Mouse (Mus musculus) adrenal gland, adult 2 months (tissue): ENCODE results near the gene Dedd2. TPM values are rescaled to one million over a fixed set of nuclear protein-coding genes. Genes with fewer than 3 reads are reported as not detected.
"Not testable (repeated sequence)": the region's sequence is repeated elsewhere in the genome, so short reads cannot be mapped to it uniquely, and the experiment has no call there.

Experiments used
- DNase-seq: peaks from one replicate; pipeline ENCODE4 v3.0.0; 2021
- long read RNA-seq: library from polyadenylated mRNA; stranded (forward); transcript quantifications from one replicate; pipeline ENCODE4 v2.0.0, GENCODE M21; 2021
- polyA plus RNA-seq: library from polyadenylated mRNA; depleted of rRNA; stranded (reverse); fragments of >200 nt; gene quantifications from 2 replicates; pipeline ENCODE4 v1.2.3, GENCODE M21; 2012; rRNA removed
- total RNA-seq, 2 experiments: library from RNA; stranded (reverse); gene quantifications; 2 replicates each; pipeline ENCODE4 v1.2.3; 2021

Gene Dedd2
- total RNA-seq (10 to 100 TPM; 15.6 to 17.9 TPM), polyA plus RNA-seq (36.3 and 39.5 TPM in 2 replicates)
- long read RNA-seq, full-length matches to known transcripts: 2 of 14 reads
- long read RNA-seq, partial matches to known transcripts: 0 of 14 reads
- long read RNA-seq, other reads (novel, unspliced or antisense): 12 of 14 reads

DNA sequence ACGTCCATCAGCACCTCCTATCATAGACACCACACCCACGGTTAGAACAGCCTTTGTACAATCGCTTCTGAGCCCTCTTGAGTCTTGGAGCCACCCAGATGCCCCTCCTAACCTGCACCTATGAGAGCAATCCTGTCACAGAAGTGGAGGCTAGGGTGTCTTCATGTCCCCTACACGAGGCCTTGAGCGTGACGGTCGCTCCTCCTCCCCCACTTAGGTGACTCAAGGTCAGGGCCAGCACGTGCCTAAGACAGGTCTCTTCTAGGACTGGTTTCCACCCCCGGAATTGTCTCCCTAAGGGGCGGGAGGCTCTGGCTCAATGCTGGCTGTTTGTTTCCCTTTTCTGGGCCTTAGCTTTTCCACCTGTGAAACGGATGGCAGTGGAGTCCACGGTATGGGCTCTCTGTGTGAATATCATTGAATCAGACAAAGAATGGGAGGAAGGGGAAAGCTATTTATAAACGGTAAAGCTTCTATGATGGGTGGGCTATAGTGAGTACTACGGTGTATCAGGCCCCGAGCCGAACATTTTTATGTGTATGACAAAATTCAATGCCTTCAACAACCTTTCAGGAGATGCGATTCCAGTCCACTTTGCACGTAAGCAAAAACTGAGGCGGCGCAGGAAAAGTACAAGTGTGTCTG, at the start of gene Dedd2:
Gene Dedd2 (minus strand): TSS at position 159 of the 645 bp plus-strand sequence.
- peak; percentile 68 for DNase-seq

DNA sequence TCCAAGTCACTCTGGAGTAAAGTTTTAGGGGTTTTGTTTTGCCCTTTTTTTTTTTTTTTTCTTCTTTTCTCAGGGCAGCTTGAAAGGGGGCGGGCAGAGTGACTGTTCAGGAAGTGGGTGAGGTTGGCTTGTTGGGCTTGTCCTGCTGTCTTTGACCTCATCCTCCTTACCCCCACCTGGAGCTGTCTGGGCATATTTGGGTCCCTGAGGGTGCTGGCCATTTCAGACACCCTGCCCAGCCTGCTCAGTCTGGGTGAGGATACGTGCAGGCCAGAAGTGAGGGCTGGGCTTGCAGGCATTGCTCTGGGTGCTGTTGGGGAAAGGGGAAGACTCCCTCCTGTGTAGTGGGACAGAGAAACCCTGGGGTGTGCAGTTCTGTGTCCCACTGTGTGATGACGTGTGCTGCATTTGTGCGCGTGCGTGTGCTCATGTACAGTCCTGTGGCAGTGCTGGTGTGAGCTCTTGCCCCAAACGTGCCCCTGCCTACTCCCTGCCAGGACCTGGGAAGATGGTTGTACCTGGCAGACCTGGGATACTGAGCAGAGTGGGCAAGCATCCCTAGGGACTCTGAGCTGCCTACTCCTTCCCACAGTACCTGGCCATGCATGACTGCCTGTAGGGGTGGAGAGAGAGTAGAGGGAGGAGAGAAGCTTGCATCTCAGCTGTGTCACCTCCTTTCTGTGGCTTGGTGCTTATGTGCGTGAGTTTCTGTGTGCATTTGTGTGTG, 49.3 kb upstream of the Dedd2 start:
- DNase-seq: peak; percentile 10

- peak; percentile 26 for DNase-seq
Observed at GRCm38 (mm10) chr7:25269029-25269428, 48.6 kb upstream of the Dedd2 start.

- no peak for DNase-seq
Observed at GRCm38 (mm10) chr7:25268588-25268987, 48.2 kb upstream of the Dedd2 start.

DNA sequence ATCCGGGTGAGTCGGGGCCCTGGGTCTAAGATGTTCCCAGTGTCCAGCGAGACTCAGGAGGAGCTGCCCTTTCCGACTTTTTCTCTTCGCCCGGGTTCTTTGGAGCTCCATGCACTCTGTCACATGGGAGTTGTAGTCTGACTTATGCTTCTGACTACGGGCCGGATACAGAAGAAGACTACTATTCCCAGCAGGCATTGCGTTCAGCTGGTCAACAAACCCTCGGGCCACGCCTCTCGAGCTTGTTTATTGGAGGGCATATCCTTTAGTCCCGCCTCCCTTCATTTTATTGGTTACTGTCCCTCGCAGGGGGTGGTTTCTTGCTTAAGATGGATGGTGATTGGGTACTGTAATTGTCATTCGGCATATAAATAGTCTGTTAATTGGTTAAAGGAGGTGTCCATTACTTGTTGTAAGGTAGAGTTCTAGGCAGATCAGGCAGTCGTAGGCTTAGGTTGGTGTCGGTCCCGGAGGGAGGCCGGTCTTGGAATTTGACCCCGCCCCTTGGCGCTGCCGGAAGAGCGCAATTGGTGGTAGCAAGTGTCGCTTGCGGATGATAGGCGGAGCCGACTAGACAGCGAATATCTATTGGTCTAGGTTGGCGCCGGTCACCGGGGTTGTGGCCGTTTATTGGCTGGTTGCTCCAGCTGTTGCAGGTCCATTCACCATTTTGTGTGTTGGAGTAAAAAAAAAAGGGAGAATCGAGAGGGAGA, 47.5 kb upstream of the Dedd2 start:
- peak; percentile 99 for DNase-seq

DNA sequence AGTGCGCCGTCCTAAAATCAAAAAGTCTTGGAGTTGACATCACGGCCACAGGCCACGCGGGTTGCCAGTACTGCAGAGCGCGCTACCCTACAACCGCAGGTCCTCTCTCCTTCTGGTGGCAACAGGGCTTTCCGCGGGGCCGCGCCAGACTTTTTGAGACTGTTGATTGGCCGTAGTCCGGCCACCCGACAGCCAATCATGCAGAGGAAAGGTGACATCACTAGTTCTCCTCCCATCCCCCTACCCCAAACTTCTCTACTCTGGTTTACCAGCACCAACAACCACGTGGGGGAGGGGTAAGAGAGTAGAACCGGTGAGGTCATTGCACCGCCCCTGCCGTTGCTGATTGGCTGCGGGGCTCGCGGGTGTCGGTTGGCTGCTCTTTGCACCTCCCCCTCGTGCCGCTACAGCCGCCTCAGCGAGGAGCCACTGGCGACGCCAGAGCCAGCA, 46.9 kb upstream of the Dedd2 start, which contains the start of gene Cic:
Gene Cic (plus strand): TSS at position 404 of the 450 bp plus-strand sequence.
- DNase-seq: peak; percentile 100

DNA sequence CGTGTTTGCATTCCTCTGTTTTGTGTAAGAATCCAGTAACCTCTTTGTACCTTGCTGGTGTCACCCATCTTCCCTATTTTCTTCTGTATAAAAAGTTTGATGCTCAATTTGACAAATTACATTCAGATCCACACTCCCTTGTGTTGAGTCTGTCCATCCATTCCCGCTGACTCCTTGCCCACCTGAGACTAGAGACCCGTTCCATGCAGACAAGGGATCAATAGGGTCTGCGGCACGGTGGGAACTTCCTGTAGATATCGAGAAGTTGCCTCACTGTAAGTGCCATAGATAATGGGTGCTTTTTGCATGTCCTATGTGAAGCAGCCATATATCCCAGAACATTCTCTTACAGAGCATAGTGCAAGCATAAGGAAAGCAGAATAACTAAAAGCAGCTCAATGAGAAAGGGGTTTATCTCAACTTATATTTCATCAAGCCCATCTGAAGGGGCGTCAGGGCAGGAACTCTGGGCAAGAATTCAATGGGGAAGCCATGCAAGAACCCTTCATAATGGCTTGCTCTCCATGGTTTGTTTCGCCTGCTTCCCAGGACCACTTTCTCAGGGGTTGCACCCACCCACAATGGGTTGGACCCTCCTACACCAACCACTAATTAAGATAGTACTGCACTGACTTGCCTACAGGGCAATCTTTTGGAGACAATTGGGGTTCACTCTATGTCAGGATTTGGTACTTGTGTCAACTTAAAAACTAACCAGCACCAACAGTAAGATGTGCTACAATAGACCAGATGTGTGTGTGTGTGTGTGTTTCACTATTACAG, 46.0 kb upstream of the Dedd2 start:
- no peak for DNase-seq

GRCm38 (mm10) chr7:25265743-25266142, 45.3 kb upstream of the Dedd2 start:
- DNase-seq: not testable (repeated sequence)

DNA sequence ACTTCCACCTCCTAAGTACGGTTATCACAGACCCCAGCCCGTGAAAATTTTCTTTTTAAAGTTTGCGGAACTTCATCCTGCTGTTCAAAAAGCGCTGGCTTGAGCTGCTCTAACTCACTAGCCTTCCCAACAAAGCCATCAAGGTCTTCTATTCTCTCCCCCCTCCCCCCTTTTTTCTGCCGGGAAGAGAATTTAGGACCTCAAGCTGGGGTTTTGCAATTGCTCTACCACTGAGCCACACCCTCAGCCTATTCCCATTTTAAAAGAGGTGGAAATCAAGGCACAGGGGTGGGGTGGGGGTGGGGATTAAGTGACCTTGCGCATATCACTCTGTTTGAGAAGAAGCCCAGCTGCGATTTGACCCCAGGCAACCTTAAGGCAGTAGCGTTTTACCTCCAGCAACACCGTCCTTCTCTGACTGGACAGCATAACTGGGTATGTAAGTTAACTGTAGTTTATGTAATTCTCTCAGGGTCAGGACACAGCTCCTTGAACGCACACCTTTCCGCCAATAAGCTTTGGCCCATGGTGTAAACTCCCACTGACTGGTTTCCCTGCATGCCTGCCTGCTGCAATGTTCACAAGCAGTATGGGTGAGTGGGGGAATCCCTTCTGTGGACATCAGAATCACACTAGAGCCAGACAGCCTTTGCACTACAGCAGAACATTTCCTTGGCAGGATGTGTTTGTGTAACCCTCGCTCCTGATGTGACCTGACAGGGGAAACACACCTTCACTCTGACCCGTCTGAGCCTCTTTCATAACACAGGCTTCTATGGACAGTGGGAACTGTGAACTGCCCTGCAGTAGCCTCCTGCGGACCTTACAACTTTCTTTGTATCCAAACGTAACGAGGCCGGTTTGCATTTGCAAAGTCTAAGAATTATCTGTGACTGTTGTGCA, 43.8 kb upstream of the Dedd2 start:
- DNase-seq: no peak

DNA sequence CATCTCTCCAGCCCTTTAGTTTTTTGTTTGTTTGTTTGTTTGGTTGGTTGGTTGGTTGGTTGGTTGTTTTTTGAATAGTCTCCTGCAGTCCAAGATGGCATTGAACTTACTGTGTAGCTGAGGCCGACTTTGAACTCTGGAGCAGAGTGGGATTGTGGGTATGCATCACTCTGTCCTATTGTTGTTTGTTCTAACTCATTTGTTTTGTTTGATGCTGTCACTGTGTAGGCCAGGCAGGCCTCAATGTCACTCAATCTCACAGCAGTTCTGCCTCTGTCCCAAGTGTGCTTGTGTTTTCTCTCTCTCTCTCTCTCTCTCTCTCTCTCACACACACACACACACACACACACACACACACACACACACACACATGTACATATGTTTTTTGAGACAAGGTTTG, 41.5 kb upstream of the Dedd2 start:
- no peak for DNase-seq

- DNase-seq: no peak
Observed at GRCm38 (mm10) chr7:25251822-25252221, 31.4 kb upstream of the Dedd2 start.

DNA sequence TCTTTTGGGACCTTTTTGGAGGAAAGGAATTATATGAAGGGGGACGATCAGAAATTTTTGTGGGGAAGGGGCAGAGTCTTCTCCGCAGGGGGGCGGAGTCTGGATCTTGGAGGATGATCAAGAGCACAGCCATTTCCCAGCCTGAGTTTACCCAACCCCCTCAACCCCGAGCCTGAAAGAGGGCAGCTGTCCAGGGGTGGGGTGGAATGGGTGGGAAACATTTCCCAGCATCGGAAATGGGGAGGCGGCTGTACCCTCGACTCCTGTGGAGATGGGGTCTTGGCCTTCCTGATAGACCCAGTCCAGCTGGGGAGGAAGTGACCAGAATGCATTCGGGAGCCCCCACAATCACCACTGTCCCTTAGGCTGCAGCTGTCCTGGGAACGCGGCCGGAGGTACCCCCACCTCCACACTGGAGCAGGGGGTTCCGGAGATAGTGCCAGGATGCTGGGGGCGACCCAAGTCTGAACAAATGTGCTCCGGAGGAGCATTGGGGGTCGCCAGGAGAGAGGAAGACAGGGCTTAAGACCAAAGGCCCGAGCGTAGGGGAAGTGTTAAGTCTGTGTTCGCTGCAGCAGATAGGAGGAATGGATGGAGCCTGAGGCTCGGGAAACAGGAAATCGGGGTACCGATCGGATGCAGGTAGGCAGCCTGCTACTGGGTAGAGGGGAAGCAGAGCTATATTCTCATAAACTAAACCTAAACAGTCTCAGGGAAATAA, 30.8 kb upstream of the Dedd2 start:
- DNase-seq: peak; percentile 56

DNA sequence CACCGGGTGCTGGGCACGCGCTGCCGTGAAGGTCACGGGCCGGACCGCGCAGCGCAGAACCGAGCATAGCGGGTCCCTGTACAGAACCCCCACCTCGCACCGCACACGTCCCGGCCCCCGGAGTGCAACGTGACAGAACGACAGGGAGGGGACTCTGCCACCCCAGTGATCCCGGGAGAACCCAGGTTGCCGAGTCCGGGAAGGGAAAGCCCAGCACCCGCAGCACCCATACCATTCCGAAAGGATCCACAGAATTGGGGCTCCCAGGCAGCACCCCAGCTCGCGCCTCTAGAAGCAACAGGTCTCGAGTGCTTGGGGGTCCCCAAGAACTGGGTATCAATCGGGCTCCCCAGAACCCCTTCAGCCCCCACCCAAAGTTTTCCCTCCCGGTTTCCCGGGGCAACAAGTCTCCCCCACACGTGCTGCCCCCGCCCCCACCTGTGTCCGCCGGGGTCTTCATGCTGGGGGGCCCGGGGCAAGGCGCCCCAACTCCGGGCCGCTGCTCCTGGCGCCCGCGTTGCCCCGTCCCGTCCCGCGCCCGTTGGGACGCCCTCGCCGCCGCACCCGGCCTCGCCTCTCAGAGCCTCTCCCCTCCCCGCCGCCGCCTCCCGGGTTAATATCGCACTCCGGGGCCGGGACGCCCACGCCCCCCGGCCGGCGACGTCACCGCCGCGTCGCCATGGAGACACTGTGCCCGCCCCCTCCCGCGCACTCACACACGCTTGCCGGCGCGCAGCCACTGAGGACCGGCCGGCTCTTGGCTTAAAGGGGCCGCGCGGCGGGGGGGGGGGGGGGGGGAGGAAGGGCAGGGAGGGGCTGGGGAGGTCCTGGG, 29.9 kb upstream of the Dedd2 start, which contains the start of gene Erf:
Gene Erf (minus strand): TSS at position 621 of the 832 bp plus-strand sequence.
- DNase-seq: peak; percentile 98

DNA sequence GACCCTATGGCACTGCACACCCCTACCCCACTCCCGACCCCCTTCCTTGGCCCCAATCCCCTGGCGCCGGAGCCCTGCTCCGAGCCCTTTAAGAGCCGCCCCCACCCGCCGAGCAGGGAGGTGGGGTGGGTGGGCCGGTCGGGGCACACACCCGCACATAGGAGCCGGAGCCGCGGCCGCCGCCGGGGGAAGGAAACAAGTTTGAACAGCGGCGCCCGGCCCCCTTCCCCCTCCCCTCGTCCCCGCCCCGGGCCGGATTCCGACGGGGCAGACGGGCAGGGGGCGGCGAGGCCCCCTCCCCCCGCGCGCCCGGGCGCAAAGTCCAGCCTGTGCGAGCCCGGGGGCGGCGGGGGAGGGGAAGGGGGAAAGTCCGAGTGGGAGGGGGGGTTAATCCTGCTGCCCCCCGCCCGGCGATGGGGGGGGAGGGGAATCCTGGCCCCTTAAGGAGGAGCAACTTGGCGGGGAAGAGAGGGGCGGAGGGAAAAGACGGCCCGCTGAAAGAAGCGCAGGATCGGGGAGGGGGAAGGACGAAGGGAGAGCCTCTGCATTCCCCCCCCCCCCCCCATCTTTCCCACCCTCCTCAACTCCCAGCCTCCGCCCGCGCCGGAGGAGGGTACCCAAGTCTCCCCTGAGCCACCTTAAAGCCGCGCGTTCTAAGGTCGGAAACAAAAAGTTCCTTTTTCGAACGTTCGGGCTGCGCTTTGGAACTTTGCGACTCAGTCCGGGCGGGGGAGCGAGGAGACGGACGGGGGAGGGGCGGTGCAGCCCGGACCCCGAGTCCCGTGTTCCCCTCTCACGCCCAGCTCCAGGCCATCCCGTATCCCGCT, 29.1 kb upstream of the Dedd2 start:
- DNase-seq: peak; percentile 85

- no peak for DNase-seq
Observed at GRCm38 (mm10) chr7:25248846-25249313, 28.5 kb upstream of the Dedd2 start.

- DNase-seq: peak; percentile 59
Observed at GRCm38 (mm10) chr7:25248018-25248647, 27.7 kb upstream of the Dedd2 start.

DNA sequence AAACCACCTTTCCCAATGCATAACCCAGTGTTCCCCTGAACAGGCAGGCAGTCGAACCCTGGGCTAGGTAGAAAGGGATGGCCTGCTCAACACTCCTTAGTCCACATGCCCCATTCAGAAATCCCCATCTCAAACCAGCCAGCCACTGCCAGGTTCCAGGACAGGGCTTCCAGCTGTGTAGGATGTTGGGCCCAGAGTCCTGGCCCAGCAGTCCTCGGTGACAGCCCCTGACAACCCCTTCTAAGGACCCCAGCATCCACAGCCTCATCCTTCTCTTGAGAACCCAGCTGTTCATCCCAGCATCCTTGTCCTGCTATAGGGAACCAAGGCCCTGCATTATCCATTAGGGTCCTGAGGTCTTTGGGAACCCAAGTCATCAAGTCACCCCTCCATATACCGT, 27.1 kb upstream of the Dedd2 start:
- peak; percentile 5 for DNase-seq
